Mouse (Mus musculus) cerebellum, postnatal 36 days (tissue): ENCODE measurements around the gene Cfap43.

Experiments used
- DNase-seq, 2 experiments: peaks; one replicate each; pipeline ENCODE4 v3.0.0; 2021 to 2022; ENCODE audit warnings: mixed read lengths in 2 of 2

Cfap43 gene

DNA sequence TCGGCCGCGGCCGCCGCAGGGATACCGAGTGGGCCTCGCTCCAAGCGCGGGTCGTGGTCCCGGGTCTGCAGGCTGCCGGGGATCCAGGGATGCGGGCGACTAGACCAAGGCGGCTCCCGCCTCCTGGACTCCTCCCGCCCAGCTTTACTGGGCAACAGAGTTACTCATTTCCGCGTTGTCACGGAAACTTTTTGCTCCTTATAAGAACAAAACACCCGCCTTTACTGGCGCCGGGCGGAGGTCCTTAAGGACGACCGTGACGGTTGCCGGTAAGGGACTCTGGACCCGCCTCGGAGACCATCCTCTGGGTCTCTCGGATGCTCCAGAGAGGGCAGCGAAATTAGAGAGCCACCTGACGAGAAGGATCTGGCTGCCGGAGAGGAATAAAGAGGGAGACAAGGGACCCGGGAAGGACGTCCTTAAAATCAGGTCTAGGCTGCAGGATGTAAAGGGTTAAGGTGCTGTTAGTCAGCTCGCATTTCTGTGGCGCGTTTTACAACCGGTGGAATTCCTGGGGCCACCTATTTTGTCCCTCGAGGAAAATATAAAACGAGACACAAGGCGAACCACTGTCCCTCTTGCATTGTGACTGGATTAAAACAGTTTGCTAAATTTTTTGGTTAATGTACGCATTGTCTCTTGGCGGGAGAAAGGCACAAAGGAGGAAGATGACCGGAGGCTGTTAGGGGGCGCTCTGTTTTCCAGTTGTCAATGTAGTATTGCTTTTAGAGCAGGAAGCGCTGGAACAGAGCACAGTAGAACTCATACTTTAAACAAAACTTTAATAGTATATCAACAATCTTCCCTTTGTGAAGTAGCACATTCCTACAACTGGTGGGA lies at the start of gene Cfap43, which contains the start of gene Itprip:
Gene Cfap43 (minus strand): TSS at position 162 of the 840 bp plus-strand sequence.
Gene Itprip (minus strand): TSS at position 174 of the 840 bp plus-strand sequence.
- peak; percentile 13 to 14 for DNase-seq

DNA sequence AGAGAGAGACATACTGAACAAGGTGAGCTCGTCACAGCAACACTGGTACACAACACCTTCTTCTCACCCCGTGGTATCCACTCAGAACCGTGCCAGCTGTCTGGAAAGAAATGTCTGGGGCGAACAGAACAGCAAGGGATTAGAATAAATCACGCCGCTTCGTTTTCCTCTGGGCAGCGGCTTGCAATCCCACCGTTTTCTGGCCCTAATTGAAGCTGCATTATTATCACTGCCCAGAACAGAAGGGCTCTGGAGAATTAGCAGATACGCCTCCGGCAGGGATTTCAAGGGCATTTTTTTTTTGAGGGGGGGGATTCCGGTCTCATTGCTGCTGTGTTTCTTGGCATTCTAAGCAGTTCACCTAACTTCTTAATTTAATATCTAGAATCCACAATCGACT lies 39.1 kb upstream of the Cfap43 start:
- DNase-seq: no peak

DNA sequence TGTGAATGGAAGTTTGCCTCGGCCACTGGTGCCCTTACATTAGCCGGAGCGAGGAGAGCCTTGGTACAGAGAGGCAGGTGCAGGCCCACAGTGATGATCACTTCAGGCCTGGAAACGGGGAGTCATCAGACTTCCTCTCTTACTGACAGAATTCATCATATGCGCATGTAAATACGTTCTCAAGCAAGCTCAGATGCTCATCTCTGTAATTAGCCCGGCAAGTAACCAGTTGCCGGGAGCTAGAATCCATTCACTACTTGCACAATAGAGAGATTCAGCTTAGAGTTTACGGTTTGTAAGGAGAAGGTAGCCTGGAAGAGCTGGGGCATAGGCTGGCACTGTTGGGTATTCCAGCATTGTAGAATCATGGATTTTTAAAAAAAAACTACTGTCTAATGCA lies 34.1 kb upstream of the Cfap43 start:
- no peak for DNase-seq

DNA sequence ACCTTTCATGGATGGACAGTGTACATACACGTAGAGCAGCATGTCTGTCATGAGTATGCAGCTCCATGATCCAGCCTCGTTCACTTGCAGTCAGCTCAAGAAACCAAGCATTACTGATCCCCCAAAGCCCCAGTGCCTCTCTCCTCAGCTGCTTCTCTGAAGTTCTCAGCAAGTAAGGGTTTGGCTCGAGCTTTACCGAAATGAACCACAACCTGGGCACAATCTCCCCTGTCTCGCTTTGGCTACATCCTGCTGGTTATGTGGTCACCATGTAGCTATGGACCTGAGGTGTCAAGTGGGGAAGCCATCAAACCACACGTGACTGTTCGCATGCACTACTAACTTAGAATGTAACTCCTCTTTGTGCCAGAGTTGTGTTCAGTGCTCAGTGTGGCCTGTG lies 31.9 kb upstream of the Cfap43 start:
- DNase-seq: no peak

DNA sequence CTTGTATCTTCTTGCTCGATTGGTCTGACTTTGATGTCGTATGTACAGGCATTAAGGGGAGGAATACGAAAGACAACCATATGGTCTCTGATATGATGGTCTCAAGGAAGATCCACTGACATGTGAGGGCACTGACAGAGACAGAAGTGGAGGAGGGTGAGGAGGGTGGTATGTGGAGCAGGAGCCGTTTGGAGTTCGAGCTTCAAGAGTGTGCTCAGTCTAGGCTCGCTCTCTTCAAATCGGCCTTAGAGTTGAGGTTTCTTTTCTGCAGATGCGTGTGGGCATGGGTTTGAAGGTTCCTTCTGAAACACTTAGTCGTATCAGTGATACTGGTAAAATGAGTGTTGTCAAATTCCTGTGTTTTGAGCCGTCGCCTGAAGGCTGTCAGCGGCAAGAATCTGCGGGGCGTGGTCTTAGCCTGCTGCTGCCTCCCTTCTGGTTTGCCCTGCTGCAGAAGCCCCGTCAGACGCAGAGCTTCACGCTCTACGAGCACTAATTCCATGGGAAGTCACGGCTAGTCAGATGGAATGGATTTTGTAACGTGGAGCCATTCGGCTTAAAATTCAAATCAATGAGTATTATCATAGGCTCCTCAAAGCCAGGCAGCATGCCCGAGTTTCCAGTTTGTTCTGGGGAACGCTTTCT lies 27.9 kb upstream of the Cfap43 start:
- DNase-seq: no peak

DNA sequence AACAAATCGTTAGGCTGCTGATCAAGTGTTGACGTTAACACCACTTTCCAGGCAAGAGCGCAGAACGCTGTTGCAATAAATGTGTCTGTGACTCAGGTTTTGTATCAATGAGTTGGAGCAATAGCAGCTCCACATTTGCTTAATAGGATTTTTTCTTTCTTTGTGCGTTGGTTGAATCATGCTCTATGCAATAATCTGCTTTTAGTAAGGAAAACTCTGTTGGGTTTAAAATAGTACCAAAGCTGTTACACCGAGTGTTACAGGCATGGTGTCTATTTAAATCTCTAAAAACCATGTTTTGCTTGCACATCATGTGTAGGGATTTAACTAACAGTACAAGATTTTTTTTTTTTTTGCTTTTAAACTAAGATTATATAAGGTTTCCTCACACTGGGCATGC lies 20.3 kb upstream of the Cfap43 start:
- DNase-seq: no peak

DNA sequence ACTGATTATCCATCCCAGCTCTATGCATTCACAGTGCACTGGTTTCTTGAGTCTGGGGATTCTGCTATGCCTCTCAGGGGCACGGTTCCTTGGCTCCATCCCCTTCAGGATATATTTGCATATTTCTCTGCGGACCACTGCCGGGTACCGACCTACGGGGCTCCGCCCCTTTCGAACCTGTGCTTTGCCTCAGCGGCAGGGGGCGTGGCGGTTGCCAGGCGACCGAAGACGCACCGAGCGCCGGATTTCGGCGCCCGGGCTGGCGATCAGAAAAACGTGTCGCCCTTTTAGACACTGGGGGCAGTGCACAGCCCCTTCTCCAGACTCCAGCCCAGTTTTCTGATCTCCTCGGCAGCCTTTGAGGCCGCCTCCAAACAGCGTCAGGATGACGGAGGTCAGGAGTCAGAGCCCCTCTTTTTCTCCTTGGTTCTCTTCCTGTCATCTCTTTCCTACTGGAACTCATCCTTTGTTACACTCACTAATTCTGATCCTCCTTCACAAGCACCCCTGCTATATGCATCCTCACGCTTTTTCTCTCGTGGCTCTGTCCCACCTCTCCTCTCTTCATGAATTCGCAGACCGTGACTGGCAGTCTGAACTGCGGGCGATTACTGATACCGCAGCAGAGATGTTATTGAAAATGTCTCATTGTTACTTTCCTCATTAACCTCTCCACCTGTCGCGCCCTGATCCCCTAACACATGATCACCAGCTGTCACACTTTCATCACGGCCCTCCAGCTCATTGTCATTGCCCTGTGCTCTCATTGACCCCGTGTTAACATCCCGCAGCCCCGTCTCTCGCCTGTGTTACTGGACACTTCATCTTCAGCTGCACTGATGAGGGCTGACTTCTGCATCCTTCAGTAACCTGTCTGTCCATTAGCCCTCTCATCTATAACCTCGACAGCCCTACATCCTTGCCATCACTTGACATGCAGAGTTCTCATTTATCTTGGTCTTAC lies 18.6 kb upstream of the Cfap43 start, which contains the start of gene Cfap58:
Gene Cfap58 (plus strand): TSS at position 233 of the 964 bp plus-strand sequence.
- DNase-seq: peak; percentile 26 to 37

DNA sequence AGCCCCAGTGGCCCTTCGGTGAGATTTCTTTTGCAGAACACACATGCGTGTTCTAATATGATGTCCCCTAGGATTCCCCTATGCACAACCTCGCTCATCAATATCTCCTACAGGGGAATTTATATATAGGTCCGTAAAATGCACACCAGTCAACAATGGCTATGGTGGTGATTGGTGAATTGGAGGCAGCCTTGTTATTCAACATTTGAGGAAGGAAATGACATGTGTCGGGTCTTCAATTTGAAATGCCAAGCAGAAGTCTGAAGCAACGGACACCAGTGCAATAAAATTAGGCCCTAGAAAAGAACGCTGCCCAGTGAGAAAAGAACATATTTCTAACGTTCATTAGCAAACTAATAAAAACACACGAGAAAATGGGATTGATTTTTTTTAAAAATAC lies 17.9 kb upstream of the Cfap43 start:
- DNase-seq: no peak

DNA sequence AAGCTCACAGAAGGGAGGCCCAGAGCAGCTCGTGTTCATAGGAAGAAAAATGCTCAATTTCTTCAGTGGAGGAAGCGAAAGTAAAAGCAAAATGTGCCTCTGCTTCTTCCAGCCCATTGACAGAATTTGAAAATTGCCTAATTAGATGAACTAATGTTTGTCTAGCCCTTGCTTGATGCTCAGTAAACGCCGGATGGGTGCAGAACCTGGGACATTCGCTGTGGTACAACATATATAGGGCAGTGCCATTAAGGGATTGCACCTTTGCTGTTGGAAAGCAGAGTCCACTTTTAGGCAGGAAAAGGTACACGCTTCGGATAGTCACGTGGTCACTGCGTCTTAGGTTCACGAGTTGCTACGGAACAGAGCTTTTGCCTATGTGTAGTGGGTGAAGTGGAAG lies 17.4 kb upstream of the Cfap43 start:
- DNase-seq: no peak

DNA sequence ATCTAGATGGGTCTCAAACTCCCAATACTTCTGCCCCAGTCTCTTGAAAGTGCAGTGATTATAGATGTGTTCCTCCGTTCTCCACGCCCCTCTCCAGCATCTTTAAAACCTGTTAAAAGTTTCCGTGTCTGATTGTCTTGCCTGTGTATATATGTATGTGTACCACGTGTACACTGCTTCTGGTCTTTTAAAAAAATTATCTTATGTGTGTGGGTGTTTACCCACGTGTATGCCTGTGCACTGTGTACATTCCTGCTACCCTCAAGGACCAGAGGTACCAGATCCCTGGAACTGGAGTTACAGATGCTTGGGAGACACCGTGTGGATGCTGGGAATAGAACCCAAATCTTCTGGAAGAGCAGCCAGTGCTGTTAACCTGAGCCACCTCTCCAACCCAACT lies 16.4 kb upstream of the Cfap43 start:
- DNase-seq: no peak

DNA sequence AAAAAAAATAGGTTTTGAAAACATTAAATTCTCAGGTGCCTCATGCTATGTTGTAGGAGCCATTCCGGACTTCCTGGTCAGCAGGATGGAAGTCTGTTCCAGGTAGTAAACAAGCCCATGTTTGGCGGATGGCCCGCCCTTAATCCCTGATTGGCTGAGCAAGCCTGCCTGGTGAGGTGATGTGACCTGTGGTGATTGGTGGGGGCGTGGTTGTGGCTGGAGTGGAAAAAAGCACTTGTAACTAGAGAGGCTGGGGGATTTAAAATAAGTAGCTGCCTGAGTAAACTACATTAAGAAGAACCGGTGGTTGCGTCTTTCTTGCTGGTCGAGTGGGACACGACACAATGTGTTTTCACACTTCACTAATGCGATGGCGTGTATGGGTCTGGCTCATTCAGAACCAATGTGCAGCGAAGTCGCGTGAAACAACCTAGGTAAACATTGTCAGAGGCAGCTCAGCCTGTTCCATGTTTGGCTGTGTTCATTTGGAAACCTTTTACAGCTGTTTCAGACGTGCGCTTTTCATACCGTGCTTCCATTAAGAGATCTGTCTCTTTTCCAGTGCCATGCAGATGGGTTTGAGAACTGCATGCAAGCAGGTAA lies 15.7 kb upstream of the Cfap43 start:
- no peak for DNase-seq

DNA sequence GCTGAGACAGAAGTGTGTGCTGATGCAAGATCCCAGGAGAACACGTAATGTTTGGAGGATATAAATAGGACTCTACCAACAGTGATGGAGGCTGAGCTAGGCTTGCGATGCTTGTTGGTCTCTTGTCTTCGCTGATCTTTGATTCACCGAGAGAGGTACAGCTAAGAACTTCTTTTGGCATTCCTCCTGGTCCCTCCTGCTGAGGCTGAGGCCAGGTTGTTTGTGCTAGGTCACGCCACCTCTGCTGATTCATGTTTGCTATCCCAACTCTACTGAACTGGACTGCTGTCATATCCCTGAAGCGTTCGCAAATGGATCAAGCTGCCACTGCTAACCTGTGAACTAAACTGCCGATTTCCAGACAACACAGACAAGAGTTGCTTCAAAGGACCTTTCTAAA lies 15.1 kb upstream of the Cfap43 start:
- no peak for DNase-seq

DNA sequence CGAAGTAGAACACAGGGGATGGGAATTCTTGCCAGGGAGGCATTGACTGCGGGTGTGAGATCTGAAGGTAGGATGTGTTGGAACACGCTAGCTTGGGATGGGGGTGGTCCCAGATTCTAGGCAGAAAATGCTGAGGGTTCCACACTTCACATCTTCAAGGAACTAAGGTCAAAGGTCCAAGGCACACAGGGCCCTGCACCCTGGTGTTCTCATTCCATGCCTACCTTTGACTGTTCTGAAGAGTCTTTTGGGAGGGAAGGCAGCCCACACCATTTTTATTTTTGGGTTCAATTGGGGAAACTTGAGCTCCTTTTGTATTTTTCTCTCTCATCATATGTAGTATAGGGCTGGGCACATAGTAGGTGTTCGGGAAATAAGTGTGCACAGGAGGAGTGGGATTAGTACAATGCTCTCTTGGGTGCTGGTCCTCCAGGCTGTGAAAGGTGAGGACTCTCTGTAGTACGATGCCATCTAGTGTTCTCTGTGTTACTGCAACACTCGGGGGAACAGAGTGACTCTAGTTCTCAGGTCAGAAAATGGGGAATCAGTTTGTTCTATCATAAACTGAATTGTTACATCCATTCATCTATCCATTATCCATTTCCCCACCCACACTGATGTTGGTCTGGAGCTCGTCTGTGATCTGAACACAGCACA lies 13.0 kb upstream of the Cfap43 start:
- peak in 1 of 2 experiments; percentile 7 for DNase-seq

DNA sequence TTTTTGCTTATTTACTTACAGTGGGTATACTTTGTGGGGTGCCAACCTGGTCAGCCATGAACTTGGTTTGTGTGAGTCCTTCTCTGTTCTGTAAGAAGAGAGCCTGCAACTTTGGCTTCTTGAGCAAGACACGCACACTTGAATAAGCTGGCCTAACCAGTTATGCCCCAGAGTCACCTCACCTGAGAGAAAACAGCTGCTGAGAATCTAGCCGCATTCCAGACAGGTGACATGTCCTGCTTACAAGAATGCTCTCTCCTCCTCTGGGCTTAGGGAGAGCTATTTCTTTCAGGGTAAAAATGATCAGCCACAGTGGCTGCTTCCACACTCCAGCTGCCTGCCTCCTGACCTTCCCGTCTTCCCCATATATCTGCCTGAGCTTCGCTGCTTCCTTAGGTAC lies 10.0 kb upstream of the Cfap43 start:
- DNase-seq: no peak

DNA sequence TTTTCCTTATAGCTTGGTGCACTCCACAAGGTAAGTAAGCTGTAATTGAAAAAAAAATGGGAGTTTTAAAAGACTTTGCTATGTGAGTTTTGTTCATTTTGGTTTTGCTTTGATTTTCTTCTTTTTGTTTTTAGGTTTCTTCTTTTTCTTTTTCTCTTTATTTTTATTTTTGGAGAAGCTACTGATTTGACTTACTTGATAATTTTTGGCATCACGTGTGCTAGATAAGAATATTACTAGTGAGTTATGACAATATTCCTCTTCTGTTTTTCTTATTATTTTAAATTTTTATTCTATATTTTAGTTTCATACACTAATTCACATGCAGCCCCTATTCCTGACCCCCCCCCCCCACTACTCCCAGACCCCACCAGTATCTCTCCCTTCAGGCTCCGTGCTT lies 7.9 kb upstream of the Cfap43 start:
- no peak for DNase-seq

DNA sequence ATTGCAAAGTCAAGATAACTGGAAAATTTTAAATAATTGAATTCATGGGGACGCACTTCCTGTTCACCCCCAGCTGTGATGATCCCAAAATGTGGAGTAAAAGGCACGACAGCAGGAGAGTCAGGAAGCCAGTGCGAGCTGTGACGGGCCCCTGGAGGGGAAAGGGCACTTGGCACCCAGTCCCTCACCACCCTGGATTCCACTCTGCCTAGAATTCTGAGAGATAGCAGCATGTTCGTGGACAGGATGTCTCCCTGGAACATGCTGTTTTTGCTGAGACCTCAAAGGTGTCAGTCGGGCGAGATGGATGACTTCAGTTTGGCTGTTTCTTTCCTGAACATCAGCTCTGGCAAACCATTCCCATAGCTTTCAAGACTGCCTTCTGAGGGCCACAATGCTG lies 6.7 kb upstream of the Cfap43 start:
- no peak for DNase-seq

DNA sequence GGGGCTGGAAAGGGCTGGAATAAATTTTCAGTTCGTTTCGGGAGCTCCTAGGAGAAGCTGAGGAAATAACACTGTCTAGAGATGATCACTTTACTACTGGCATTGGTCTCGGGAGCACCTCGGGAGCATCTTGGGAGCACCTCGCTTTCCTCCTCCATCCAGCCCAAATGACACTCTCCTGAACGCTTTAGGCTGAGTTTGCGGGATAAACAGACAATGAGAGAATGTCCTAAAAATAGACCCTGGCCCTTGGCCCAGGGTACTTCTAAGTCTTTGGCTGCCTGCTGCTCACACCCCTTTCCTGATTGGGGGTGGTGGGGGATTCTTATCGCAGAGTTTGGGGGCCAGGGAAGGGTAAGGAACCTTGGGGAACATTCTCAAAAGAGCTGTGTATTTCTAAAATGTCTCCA lies 884 bp upstream of the Cfap43 start:
- DNase-seq: no peak

DNA sequence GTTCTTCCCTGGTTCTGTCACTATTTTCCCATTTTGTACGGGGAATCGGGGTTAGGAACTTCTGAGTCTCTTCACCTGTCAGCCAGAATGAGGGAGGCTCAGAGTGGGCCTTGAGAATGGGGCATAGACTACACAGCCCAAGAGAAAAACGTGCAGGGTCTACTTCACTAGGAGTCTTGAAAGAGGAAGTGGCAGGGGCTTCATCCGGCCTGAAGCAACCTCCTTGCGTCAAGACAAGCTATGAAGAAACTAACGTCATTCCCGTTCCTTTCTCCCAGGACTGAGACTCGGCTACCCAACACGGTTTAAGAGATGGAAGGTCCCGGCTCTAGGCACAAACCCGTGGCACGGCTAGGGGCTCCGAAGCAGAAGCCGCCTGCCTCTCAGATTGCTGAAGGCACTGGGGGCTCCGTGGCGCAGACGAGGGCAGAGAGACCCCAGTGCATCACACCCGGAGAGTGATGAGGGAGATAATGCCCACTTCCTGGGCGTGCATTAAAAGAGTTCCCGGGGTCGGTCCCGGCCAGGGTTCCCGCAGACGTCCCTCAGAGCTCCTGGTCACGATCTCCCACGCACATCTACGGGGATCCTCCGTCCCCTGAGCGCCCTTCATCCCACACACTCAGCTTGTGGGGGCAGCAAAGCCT lies 509 bp downstream of the Cfap43 start:
- peak in 1 of 2 experiments; percentile 3 for DNase-seq

DNA sequence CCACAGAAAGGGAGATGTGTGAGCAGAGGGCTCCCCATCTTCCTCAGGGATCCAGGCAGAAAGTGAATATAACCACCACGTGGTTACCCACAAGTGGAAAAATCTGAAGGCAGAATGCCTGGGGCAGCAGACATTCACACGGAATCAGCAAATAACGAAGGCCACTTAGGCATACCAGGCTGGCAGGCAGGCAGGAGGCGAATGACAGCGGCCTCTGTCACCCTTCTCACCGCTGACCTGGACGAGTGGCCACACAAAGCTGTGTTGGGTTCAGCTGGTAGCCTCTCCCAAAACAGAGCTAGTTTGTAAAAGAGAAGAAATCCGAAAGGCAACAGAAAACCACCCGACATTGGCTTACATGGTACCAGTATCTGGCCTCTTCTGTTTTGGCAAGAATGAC lies 1.1 kb downstream of the Cfap43 start:
- DNase-seq: no peak

DNA sequence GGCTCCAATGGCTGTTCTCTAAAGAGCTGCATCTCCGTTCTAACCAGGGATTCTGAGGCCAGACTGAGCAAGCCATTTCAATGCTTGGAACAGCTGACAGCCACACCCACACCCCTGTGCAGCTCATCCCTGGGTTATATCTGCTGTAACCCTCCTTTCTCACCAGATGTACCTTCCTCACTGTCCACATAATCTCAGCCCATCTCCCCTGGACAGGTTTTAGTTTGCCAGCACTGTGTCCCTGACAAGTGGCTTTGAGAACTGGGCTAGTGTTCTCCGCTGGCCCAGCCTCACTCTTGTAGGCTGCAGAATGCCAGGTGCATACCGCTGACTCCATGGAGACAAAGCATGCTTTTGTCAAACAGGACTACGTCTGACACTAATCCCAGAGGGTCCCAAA lies 1.7 kb downstream of the Cfap43 start:
- DNase-seq: no peak

DNA sequence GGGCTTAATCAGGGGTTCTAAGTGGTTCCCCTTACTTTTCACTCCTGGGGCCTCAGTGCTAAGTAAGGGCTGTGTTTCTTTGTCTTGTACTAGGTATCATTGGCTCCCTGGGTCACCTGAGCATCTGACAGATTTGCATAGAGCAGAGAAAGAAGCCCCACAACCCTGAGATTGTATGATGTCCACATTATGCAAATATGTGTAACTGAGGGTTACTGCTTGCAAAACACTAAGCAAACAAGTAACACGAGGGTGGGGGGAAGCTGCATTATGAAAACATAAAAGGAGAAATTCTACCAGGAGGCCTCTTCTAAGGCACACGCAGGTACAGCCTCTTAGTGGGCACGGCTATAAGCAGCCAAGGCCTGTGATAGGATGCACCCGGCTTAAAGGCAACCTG lies 3.8 kb downstream of the Cfap43 start:
- no peak for DNase-seq

DNA sequence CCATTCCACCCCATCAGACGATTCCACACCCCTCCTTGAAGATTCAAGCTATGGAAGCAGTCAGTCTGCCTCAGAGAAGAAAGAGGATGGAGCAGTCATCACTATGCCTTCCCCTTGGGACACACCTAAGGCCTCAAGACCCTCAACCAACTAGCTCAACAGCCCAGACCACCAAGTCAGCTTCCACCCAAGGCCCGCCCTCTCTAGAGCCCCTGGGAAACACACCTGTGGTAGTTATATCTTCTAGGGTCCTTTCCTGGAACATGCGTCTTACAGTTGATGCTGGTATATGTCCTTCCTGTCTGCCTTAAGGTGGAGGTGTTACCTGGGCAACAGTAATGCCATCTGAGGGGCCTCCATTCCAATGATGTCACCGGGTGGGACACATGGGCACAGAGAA lies 4.9 kb downstream of the Cfap43 start:
- DNase-seq: no peak
